Mouse (Mus musculus) heart, adult 2 months (tissue): ENCODE data around the gene Fntb.

Source experiments
- CTCF ChIP-seq: fragments of 200-600 bp; IDR thresholded peaks from 2 replicates; pipeline ENCODE4 v1.8.1; 2022; ENCODE audit warnings: antibody characterized with exemption, mild to moderate bottlenecking, moderate library complexity
- EP300 ChIP-seq: fragments of 200-500 bp; IDR thresholded peaks from 2 replicates; pipeline ENCODE4 v1.6.1; 2011; ENCODE audit warnings: low read depth, low read length, control low read depth; ENCODE audit not compliant: insufficient read depth
- POLR2A ChIP-seq: fragments of 200-500 bp; IDR thresholded peaks from 2 replicates; pipeline ENCODE4 v1.6.1; 2011; ENCODE audit warnings: mild to moderate bottlenecking, low read depth, low read length, control low read depth; ENCODE audit not compliant: insufficient read depth

- TF ChIP-seq POLR2A (no peak), CTCF (no peak), EP300 (no peak)
Measured at GRCm38 (mm10) chr12:76818908-76819307, 53.5 kb downstream of the Fntb start.
